Mouse (Mus musculus): ENCODE results near the gene Ralgapa1.
"Not testable (repeated sequence)": the region's sequence is repeated elsewhere in the genome, so short reads cannot be mapped to it uniquely, and the experiment has no call there.

Ralgapa1 gene

DNA sequence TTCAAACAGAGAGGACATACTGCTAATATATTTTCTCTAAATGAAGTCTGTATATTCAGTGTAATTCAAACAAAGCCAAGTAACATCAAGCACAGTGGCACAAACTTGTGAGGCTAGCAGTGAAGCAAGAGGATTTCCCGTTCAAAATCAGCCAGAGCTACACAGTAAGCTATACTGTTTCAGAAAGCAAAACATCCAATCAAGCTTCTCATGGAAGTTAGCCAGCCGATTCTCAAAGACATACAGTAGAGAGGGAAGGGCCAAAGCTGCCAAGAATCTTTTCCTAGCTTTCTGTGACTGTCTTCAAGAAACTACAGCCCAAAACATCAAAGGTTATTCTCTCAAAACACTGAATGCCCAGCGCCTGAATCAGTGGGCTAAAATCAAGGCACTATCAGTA, 15.9 kb downstream of the Ralgapa1 start:
- ATAC-seq (ENCODE audit: insufficient number of reproducible peaks, low FRiP score, low TSS enrichment): no peak

DNA sequence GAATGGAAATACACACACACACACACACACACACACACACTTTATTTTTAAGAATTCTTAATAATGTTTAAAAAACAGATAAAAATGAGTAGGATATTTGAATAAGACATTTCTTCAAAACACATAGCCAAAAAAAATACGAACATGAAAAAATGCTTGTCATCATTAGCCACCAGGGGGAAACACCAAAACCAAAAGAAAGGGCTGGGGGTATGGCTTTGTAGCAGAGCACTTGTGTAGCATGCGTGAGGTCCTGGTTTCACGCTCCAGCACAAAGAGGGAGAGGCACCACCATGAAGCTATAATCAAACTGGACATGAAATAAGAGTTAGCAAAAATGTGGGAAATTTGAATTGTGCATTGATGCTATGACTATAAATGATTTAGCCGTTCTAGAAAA, 19.8 kb downstream of the Ralgapa1 start:
- no peak for ATAC-seq (ENCODE audit: insufficient number of reproducible peaks, low FRiP score, low TSS enrichment)

DNA sequence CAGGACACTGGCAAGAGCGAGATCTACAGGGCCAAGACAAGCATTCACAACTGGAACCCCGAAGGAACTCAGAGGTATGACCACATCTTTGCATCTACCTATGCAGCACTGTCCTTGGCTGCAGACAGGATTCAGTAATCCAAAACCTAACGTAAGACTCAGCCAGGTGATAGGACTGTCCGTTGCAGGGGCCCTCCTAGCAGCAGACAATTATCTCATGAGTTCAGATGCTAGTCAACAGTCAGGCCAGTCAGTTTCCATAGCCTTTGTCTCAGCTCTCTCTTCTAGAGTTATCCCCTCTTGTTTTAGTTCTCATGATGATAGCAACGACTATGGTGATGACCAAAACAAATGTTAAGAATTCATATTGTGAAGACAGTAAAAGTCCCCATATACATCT, 20.8 kb downstream of the Ralgapa1 start:
- ATAC-seq (ENCODE audit: insufficient number of reproducible peaks, low FRiP score, low TSS enrichment): no peak

DNA sequence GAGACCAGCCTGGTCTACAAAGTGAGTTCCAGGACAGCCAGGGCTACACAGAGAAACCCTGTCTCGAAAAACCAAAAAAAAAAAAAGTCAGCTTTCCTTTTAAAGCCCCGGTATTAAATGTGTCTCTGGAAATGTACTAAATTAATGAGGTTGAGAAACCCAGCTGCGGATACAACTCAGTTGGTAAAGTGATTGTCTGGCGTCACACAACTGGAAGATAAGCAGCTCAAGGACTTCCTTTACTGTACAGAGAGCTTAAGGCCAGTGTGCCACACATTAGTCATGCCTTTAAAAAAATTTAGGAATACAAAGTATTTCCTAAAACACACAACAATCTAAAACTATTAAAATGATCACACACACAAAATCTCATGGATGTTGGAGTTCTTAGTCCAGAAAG, 22.2 kb downstream of the Ralgapa1 start:
- ATAC-seq (ENCODE audit: insufficient number of reproducible peaks, low FRiP score, low TSS enrichment): no peak

DNA sequence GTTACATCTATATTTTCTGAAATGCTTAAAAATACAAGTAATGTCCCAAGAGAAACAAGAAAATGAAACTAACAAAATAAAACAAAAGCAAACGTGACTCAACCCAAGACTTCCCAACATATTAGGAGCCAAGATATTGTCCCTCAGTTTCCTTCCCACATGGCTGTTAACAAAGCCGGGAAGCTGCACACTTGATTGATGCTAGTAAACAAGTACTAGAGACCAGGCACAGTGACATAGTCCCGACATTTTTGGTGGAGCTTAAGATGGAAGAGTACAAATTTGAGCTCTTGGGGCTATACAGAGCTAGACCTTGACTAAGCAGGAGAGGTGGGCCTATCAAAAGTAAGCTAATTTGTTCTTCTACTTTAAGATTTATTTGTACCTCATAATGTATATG, 23.9 kb downstream of the Ralgapa1 start:
- no peak for ATAC-seq (ENCODE audit: insufficient number of reproducible peaks, low FRiP score, low TSS enrichment)

DNA sequence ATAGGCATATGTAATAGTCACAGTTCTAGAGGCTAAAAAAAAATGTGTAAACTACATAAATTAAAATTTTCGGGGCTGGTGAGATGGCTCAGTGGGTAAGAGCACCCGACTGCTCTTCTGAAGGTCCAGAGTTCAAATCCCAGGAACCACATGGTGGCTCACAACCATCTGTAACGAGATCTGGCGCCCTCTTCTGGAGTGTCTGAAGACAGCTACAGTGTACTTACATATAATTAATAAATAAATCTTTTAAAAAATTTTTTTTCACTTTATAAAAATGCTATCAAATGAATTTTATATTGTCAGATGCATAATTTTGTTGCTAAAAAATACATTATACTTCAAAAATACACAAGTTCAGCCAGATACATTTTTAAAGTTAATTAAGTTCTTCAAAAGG, 26.5 kb downstream of the Ralgapa1 start:
- not testable (repeated sequence) for ATAC-seq (ENCODE audit: insufficient number of reproducible peaks, low FRiP score, low TSS enrichment)

DNA sequence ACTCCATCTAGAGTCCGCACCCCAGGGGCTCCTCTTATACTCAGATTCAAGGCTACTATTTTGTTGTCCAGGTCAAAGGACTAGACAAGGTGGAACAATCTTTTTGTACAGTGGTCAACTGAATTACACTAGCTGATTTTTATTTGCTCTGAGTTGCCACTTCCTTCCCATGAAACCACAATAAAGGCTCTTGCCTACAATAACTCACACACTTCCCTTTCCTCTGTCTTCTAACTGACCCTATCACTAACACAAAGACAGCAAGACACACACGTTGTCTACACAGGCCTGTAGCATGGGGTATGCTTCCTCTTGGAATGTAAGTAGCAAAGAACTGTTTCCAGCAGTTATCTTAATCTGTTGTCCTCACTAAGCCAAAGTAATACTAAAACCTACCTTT, 35.7 kb downstream of the Ralgapa1 start:
- ATAC-seq (ENCODE audit: insufficient number of reproducible peaks, low FRiP score, low TSS enrichment): no peak

DNA sequence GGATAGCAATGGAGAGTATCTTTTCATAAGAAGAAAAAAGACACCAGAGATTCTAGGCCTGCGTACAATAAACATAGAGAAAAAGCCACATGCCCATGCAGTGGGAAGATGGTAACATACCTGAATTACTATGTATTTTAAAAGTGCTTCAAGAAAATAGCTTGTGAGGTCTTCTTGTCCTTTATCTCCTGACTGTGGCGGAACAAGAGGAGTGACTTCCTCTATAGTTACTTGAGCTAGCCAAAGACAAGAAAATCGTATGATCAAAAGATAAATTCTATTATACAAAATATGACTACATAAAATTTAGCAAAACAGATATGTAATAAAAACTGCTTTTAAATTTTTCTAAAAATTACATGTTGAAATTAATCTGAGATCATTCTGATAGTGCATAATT, 38.3 kb downstream of the Ralgapa1 start:
- no peak for ATAC-seq (ENCODE audit: insufficient number of reproducible peaks, low FRiP score, low TSS enrichment)

DNA sequence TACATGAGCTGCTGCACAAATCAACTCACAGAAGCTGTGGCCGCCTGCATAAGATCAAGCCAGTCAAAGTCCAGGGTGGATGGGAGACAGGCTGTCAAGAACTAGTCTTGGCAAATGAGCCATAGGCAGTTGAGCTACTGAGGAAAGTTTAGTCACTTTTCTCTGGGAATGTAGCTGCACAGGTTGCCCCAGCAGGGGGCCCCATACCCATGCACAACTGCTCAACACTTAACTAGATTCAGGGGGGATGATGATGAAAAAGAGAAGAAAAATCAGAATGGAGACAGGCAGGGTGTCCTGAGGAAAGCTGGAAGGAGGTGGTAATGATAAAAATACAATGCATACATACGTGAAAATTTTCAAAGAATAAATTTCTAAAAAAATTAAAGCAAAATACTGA, 42.7 kb downstream of the Ralgapa1 start:
- no peak for ATAC-seq (ENCODE audit: insufficient number of reproducible peaks, low FRiP score, low TSS enrichment)

DNA sequence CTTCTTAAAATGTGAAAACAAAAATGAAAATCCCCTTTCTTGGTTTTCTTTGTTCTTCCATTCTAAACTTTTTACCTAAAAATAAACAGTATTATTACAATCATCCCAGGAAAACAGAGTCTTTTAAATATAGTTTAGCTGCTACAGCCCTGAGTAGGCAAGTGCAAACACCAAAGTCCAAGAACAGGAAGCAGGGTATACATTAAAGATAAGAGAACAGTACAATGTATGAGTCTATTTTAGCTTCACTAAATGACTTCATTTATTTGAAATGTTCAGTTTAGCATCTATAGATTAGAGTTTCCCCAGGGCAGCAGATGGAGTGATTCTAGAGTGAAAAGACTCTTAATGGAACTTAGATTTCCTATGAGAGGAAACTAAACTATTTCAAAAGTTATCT, 43.6 kb downstream of the Ralgapa1 start:
- no peak for ATAC-seq (ENCODE audit: insufficient number of reproducible peaks, low FRiP score, low TSS enrichment)

DNA sequence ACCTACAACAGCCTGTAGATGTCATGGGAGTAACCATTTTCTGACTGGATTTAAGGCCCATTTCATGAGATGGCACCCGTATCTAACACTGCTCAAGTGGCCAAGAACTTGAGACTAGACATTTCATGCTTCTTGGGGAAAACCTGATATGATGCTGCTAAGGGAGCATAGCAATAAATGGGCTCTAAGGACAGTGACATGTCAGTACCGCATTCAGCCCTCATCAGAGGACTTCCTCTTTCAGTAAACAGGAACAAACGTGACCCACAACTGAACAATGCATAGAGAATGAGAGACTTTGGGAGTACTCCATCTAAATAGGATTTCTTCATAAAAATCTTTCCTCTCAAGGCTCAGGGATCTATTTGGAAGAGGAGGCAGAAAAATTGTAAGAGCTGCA, 46.7 kb downstream of the Ralgapa1 start:
- ATAC-seq (ENCODE audit: insufficient number of reproducible peaks, low FRiP score, low TSS enrichment): no peak

DNA sequence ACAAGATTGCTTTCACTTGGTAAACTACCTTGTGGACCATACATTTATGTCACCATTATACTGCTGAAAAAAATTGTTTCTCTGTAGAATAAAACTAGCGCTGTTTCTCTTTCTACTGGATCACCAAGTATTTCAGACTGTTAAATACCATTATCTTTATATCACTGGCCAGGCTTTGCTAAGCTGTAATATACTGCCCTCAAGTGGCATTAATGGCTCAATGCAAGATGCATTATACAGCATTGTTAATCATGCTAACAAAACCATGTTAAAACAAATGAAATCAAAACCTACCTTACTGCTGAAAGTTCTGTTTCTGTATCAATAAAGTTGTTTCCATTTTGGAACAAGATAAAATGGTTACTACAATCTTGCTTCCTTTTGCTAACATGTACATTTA, 100.6 kb downstream of the Ralgapa1 start:
- ATAC-seq (ENCODE audit: insufficient number of reproducible peaks, low FRiP score, low TSS enrichment): no peak

DNA sequence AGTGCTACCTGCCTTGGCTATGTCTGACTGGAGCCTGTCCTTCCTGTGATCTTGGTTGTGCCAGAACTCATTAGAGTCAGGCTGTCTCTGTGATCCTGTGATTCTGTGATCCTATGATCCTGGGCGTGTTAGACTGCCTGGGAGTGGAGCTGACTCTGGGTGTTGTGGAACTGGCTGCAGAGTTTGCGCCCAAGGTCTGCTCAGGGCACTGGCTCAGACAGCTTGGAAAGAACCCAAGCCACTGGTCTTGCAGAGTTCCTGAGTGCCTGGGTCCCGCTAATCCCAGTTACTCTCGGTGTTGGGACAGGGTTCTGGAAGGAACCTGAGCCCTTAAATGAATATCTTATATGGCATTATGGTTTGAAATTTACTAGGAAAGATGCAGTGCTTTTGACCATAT, 115.1 kb downstream of the Ralgapa1 start:
- ATAC-seq (ENCODE audit: insufficient number of reproducible peaks, low FRiP score, low TSS enrichment): no peak

DNA sequence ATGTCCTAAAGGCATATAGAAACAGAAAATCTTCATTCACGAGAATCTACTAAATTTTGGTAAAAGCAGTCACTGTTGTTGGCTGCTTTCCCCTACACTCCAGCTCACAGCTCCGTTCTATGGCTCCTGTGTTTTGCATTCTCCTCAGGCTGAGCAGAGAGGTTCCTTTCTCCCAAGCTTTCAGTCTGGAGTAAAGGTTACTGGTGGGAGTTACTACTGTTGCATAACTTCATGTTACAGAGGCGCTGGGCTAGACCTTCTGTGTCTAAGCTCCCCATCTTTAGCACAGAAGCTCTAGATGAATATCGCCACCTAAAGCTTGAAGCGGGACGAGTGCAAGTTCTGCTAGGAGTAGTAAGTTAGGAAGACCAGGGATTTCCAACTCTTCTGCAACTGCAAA, 154.3 kb downstream of the Ralgapa1 start:
- ATAC-seq (ENCODE audit: insufficient number of reproducible peaks, low FRiP score, low TSS enrichment): no peak

DNA sequence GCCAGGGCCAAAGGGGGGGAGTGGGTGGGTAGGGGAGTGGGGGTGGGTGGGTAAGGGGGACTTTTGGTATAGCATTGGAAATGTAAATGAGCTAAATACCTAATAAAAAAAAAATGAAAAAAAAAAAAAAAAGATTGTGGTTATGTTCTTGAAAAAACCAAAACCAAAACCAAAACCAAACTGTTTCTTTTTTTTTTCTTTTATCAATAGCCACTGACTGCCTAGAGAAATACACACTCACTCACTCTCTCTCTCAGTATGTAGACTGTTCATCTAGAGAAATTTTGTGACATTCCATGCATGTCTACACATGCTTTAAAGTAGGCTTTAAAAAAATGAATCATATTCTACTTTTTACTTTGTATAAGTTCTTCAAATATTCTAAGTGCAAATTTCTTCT, 157.8 kb downstream of the Ralgapa1 start:
- not testable (repeated sequence) for ATAC-seq (ENCODE audit: insufficient number of reproducible peaks, low FRiP score, low TSS enrichment)

DNA sequence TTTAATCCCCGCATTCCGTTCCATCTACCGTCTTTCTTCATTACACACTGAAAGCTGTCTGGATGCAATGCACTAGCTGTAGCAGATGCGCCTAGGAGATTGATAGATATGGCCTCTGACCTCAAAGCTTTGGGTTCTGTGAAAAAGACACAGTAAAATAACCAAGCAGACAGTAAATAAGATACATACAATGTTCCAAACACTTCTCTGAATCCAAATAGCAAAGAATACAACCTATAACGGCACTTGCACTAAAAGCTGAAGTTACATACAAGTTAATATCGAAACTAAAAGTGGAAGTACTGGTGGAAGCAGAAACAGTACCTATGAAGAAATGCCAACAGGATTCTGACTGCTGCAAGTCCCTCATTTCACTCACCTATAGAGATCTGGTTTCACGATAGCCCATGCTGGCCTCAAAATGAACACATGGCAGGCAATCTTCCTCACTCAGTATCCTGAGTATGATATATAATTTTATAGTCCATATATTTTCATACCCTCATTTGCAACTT, 172.9 kb downstream of the Ralgapa1 start:
- no peak for ATAC-seq (ENCODE audit: insufficient number of reproducible peaks, low FRiP score, low TSS enrichment)

DNA sequence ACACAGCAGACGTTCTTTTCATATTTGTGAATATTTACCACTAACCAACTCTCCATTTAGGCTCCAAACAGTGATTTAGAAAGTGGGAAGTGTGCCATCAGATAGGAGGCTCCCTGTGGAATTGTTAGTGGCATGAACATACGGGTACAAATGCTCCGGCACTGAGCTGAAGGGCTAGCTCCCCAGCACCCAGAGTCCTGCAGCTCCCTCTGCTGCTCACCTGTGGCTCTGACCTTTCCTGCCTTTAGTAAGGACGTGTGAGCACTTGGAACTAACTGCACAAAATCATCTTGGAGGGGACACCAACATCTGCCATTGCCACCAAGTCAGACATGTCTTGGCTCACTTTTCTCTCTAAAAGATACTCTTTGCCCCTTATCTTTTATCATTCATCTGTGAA, 194.3 kb downstream of the Ralgapa1 start:
- ATAC-seq (ENCODE audit: insufficient number of reproducible peaks, low FRiP score, low TSS enrichment): no peak

DNA sequence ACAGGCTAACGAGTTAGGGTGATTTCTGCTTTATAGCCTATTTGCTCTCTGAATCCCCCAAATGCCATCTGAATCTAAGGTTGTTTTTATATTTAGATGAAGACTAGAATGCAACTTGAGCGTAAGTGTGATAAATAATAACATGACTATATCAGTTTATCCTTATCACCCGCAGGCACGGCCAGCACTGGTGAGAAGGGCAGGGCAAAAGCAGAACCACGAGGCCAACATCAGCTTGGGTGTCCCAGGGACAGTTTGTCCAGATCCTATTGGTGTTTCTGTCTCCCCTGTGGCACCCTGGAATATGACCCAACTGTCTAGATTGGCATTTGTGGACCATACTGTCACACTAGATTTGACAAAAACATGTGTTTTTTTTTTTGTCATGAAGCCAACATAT, 197.7 kb downstream of the Ralgapa1 start:
- ATAC-seq (ENCODE audit: insufficient number of reproducible peaks, low FRiP score, low TSS enrichment): no peak

DNA sequence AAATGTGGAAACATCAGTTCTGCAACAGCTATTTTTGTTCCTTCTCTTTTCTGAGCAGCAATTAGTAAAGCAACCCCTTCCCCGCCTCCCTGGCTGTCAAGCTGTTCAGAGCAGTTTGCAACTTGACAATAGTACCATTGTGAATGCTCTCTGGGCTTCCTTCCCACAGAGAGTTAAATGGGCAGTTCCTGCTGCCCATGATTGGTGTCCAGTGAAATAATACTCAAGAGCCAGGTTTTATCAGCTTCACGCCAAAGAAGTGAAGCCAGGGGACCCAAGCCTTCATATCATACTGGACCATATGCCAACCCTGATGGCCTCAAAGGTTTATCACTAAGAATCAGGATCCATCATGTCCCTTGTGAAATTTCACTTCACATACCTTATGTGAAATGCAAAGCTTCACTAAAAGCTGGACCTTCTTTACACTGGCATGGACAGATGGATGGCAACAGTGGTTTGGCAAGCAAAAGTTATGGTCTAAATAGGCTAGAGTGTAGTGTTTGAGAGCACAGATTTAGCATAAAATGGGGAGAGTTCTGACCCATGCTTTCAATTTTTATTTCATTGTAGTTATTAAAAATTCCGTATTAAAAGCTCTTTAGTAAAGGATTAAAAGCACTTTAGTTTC, 198.2 kb downstream of the Ralgapa1 start:
- no peak for ATAC-seq (ENCODE audit: insufficient number of reproducible peaks, low FRiP score, low TSS enrichment)

DNA sequence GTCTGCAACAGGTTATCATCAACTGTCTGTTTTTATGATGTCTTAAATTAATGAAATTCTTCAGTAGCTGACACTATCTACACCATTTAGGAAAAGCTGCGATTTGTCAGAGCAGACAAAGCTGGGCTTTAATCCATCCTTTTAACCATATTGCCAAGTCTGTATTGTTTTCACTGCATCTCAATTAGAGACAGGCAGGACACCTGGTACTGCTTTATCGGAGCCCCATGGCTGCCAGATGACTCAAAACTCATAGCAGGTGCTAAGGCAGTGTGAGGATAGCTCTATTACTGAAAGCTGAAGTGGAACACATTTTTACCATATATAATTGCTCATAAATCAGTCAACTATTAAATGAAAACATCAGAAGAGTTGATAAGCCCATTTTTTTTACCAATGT, 200.6 kb downstream of the Ralgapa1 start:
- peak; percentile 49; the same call in 1 of the 2 replicates for ATAC-seq (ENCODE audit: insufficient number of reproducible peaks, low FRiP score, low TSS enrichment)

DNA sequence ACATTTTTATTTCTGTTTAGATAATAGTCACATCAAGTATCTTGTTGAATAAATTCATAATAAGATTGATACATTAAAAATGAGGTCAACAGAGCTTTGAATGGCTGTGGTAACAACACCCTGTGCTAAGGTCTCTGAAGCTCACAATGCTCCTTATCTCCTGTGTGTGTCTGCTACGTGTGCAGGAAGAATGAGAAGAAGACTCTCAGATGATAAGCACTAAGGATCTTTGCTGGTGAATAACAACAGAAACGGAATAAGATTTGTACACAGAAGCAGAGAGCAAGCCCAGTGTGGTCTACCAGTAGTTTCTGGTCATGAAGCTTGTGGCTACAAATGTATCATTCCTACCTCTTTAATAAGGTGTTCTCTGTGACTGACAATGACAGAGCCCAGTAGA, 210.2 kb downstream of the Ralgapa1 start:
- ATAC-seq (ENCODE audit: insufficient number of reproducible peaks, low FRiP score, low TSS enrichment): no peak

DNA sequence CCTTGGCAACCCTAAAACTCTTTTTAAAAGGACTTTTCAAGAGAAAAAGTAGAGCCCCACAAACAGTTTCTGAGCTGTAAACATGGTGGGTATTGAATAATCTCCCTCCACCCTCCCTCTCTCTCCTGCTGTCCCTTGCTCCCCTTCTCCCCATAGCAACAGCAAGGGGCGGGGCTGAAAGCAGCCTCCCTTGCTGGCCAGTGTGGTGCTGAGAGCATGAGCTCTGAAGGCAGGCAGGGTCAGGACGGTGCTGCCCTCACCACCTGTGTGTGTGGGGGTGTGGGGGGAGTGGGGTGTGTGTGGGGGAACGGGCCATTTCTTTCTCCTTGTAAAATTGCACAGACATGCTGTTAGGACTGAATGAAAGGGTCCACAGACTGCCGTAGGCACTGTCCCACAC, 213.1 kb downstream of the Ralgapa1 start:
- ATAC-seq (ENCODE audit: insufficient number of reproducible peaks, low FRiP score, low TSS enrichment): no peak

DNA sequence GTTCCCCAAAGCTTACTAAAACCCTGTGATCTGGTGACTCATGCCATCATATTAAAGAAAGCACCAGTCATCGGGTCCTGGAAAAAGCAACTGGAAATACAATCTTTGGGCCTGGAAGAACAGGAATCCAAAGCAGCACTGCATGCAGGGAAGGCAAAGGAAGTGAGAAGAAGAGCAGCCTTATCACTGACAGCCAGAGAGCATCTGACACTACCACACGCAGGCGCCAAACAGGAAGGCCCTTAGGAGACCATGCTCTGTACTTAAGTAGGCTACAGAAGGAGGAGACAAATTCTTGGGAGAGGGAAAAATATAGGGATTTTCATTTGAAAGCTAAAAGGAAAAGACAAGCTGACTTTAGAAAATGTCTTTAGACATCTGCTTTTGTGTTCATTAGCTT, 216.6 kb downstream of the Ralgapa1 start:
- no peak for ATAC-seq (ENCODE audit: insufficient number of reproducible peaks, low FRiP score, low TSS enrichment)
